Mouse (Mus musculus) MEL (cell line): Measurements from ENCODE around the gene Prss35. TPM values are rescaled to one million over a fixed set of nuclear protein-coding genes. Genes with fewer than 3 reads are reported as not detected.

Experiments
- DNase-seq: peaks from one replicate; pipeline ENCODE4 v3.0.0; 2011; ENCODE audit warnings: low read depth, low spot score
- H3K27ac ChIP-seq: 2 replicates; pipeline ENCODE4 v1.5.1; 2012; ENCODE audit warnings: low read depth, mild to moderate bottlenecking, control low read depth, low read length, moderate library complexity; ENCODE audit not compliant: control insufficient read depth
- H3K27me3 ChIP-seq, 2 experiments: fragments of 150-350 bp in 1 of 2; sonication (generic) in 1 of 2; 2 replicates each; pipeline ENCODE4 v1.6.1; 2012; ENCODE audit warnings: low read length in 2 of 2, mild to moderate bottlenecking in 2 of 2, improper control_type of control experiment in 1 of 2, moderate library complexity in 1 of 2; ENCODE audit not compliant: insufficient read depth in 2 of 2, control insufficient read depth in 1 of 2
- H3K36me3 ChIP-seq, 2 experiments: 2 replicates each; pipeline ENCODE4 v1.6.1; 2012 to 2014; ENCODE audit warnings: low read length in 2 of 2, improper control_type of control experiment in 1 of 2, inconsistent platforms in 1 of 2, mild to moderate bottlenecking in 1 of 2; ENCODE audit not compliant: insufficient read depth in 2 of 2, control insufficient read depth in 1 of 2
- H3K4me1 ChIP-seq, 2 experiments: fragments of 150-350 bp in 1 of 2; sonication (generic) in 1 of 2; 2 replicates each; pipeline ENCODE4 v1.6.1; 2012; ENCODE audit warnings: low read length in 2 of 2, improper control_type of control experiment in 1 of 2, mild to moderate bottlenecking in 1 of 2; ENCODE audit not compliant: insufficient read depth in 2 of 2, control insufficient read depth in 1 of 2
- H3K4me3 ChIP-seq, 2 experiments: fragments of 150-350 bp in 1 of 2; sonication (generic) in 1 of 2; 2 replicates each; pipeline ENCODE4 v1.5.1; 2012; ENCODE audit warnings: low read depth in 2 of 2, low read length in 2 of 2, mild to moderate bottlenecking in 2 of 2, moderate library complexity in 2 of 2, control low read depth in 1 of 2, improper control_type of control experiment in 1 of 2; ENCODE audit not compliant: control insufficient read depth in 1 of 2, insufficient read depth in 1 of 2
- H3K79me2 ChIP-seq: 2 replicates; pipeline ENCODE4 v1.6.1; 2012; ENCODE audit warnings: mild to moderate bottlenecking, low read length, moderate library complexity; ENCODE audit not compliant: control insufficient read depth, poor library complexity, insufficient read depth
- H3K9ac ChIP-seq: 2 replicates; pipeline ENCODE4 v1.6.1; 2012; ENCODE audit warnings: low read depth, mild to moderate bottlenecking, control low read depth, low read length, moderate library complexity; ENCODE audit not compliant: control insufficient read depth, poor library complexity, severe bottlenecking
- H3K9me3 ChIP-seq: fragments of 150-350 bp; sonication (generic); replicated peaks from 2 replicates; pipeline ENCODE4 v1.6.1; 2012; ENCODE audit warnings: mild to moderate bottlenecking, low read length, improper control_type of control experiment, moderate library complexity; ENCODE audit not compliant: insufficient read depth
- CHD2 ChIP-seq: IDR thresholded peaks from 2 replicates; pipeline ENCODE4 v1.6.1; 2011; ENCODE audit warnings: low read length, improper control_type of control experiment
- E2F4 ChIP-seq: IDR thresholded peaks from 2 replicates; pipeline ENCODE4 v1.6.1; 2011; ENCODE audit warnings: low read depth, low read length, improper control_type of control experiment, borderline replicate concordance
- EP300 ChIP-seq, 2 experiments: IDR thresholded peaks; 2 replicates each; pipeline ENCODE4 v1.6.1; 2011; ENCODE audit warnings: improper control_type of control experiment in 2 of 2, low read length in 2 of 2, low read depth in 1 of 2, mild to moderate bottlenecking in 1 of 2
- GABPA ChIP-seq: IDR thresholded peaks from 2 replicates; pipeline ENCODE4 v1.6.1; 2012; ENCODE audit warnings: low read depth, mild to moderate bottlenecking, inconsistent platforms, low read length, improper control_type of control experiment, moderate library complexity
- HCFC1 ChIP-seq: IDR thresholded peaks from 2 replicates; pipeline ENCODE4 v1.6.1; 2012; ENCODE audit warnings: low read depth, mild to moderate bottlenecking, inconsistent platforms, low read length, improper control_type of control experiment, moderate library complexity
- JUND ChIP-seq: IDR thresholded peaks from 2 replicates; pipeline ENCODE4 v1.6.1; 2011; ENCODE audit warnings: low read depth, mild to moderate bottlenecking, improper control_type of control experiment, low read length
- MAFK ChIP-seq: IDR thresholded peaks from 2 replicates; pipeline ENCODE4 v1.6.1; 2011; ENCODE audit warnings: low read depth, mild to moderate bottlenecking, low read length, improper control_type of control experiment, borderline replicate concordance
- MAZ ChIP-seq: IDR thresholded peaks from 2 replicates; pipeline ENCODE4 v1.6.1; 2012; ENCODE audit warnings: low read depth, mild to moderate bottlenecking, inconsistent platforms, low read length, improper control_type of control experiment
- MXI1 ChIP-seq: IDR thresholded peaks from 2 replicates; pipeline ENCODE4 v1.6.1; 2011; ENCODE audit warnings: mild to moderate bottlenecking, low read depth, low read length, improper control_type of control experiment
- MYB ChIP-seq: IDR thresholded peaks from 2 replicates; pipeline ENCODE4 v1.6.1; 2011; ENCODE audit warnings: mild to moderate bottlenecking, low read depth, low read length, improper control_type of control experiment
- MYC ChIP-seq: IDR thresholded peaks from 2 replicates; pipeline ENCODE4 v1.6.1; 2011; ENCODE audit warnings: low read depth, mild to moderate bottlenecking, low read length, improper control_type of control experiment, moderate library complexity
- NELFE ChIP-seq: IDR thresholded peaks from 2 replicates; pipeline ENCODE4 v1.6.1; 2011; ENCODE audit warnings: low read depth, low read length, improper control_type of control experiment
- NRF1 ChIP-seq: IDR thresholded peaks from 2 replicates; pipeline ENCODE4 v1.6.1; 2014; ENCODE audit warnings: low read depth, mild to moderate bottlenecking, inconsistent platforms, low read length, improper control_type of control experiment, moderate library complexity; ENCODE audit not compliant: poor library complexity, insufficient read depth, severe bottlenecking
- POLR2A ChIP-seq, 2 experiments: IDR thresholded peaks; 2 replicates each; pipeline ENCODE4 v1.6.1; 2011 to 2012; ENCODE audit warnings: low read length in 2 of 2, mild to moderate bottlenecking in 2 of 2, control low read depth in 1 of 2, improper control_type of control experiment in 1 of 2, low read depth in 1 of 2, moderate library complexity in 1 of 2; ENCODE audit not compliant: control insufficient read depth in 1 of 2, insufficient read depth in 1 of 2, poor library complexity in 1 of 2
- POLR2AphosphoS2 ChIP-seq: IDR thresholded peaks from 2 replicates; pipeline ENCODE4 v1.6.1; 2011; ENCODE audit warnings: low read length, improper control_type of control experiment
- POLR2AphosphoS5 ChIP-seq: IDR thresholded peaks from 2 replicates; pipeline ENCODE4 v1.6.1; 2012; ENCODE audit warnings: low read depth, borderline replicate concordance, mild to moderate bottlenecking, inconsistent platforms, low read length, moderate library complexity, mixed read lengths
- RAD21 ChIP-seq: IDR thresholded peaks from 2 replicates; pipeline ENCODE4 v1.6.1; 2011; ENCODE audit warnings: mild to moderate bottlenecking, low read depth, low read length, improper control_type of control experiment
- SIN3A ChIP-seq: IDR thresholded peaks from 2 replicates; pipeline ENCODE4 v1.6.1; 2012; ENCODE audit warnings: low read length, improper control_type of control experiment, inconsistent platforms
- SMC3 ChIP-seq: IDR thresholded peaks from 2 replicates; pipeline ENCODE4 v1.6.1; 2011; ENCODE audit warnings: low read depth, low read length, improper control_type of control experiment
- TAL1 ChIP-seq: IDR thresholded peaks from 2 replicates; pipeline ENCODE4 v1.6.1; 2012; ENCODE audit warnings: mild to moderate bottlenecking, inconsistent platforms, low read length, moderate library complexity, mixed read lengths
- UBTF ChIP-seq: IDR thresholded peaks from 2 replicates; pipeline ENCODE4 v1.6.1; 2012; ENCODE audit warnings: low read depth, mild to moderate bottlenecking, inconsistent platforms, low read length, improper control_type of control experiment, moderate library complexity, borderline replicate concordance; ENCODE audit not compliant: insufficient read depth
- USF1 ChIP-seq: IDR thresholded peaks from 2 replicates; pipeline ENCODE4 v1.6.1; 2014; ENCODE audit warnings: low read depth, mild to moderate bottlenecking, inconsistent platforms, low read length, improper control_type of control experiment, moderate library complexity
- USF2 ChIP-seq, 2 experiments: IDR thresholded peaks; 2 replicates each; pipeline ENCODE4 v1.6.1; 2011 to 2012; ENCODE audit warnings: improper control_type of control experiment in 2 of 2, low read length in 2 of 2, borderline replicate concordance in 1 of 2, inconsistent platforms in 1 of 2, low read depth in 1 of 2, mild to moderate bottlenecking in 1 of 2; ENCODE audit not compliant: insufficient read depth in 1 of 2
- ZC3H11A ChIP-seq: IDR thresholded peaks from 2 replicates; pipeline ENCODE4 v1.6.1; 2012; ENCODE audit warnings: low read depth, mild to moderate bottlenecking, inconsistent platforms, low read length, improper control_type of control experiment
- ZMIZ1 ChIP-seq: IDR thresholded peaks from 2 replicates; pipeline ENCODE4 v1.6.1; 2012; ENCODE audit warnings: low read depth, mild to moderate bottlenecking, inconsistent platforms, low read length, improper control_type of control experiment, moderate library complexity
- polyA plus RNA-seq, 2 experiments: library from polyadenylated mRNA; stranded (reverse) in 1 of 2; unstranded in 1 of 2; fragments of >175 nt in 1 of 2; fragments of >200 nt in 1 of 2; gene quantifications; 2 replicates each; pipeline versions ENCODE4 v1.2.1 to v1.2.4; 2012; ENCODE audit warnings: low replicate concordance in 2 of 2, low read depth in 1 of 2; ENCODE audit not compliant: insufficient read length in 2 of 2, insufficient read depth in 1 of 2, missing spikeins in 1 of 2
- total RNA-seq: library from RNA; depleted of rRNA; stranded (reverse); fragments of 300-350 nt; gene quantifications from 2 replicates; pipeline ENCODE4 v1.2.3, GENCODE M21; 2012

The Prss35 gene
- total and polyA plus RNA-seq, 3 experiments, result not detected

GRCm38 (mm10) chr9:86781426-86781825 lies 38.0 kb downstream of the Prss35 start:
- no peak for DNase-seq
- H3K4me1 ChIP-seq, result no peaks in the 10 kb centered on the region
- H3K79me2 ChIP-seq, result no peaks in the 10 kb centered on the region

GRCm38 (mm10) chr9:86782836-86783235 lies 39.4 kb downstream of the Prss35 start:
- no peak overlapping the region for H3K9ac ChIP-seq
- H3K27me3 ChIP-seq, result peaks cover 0 to 6% of the 10 kb centered on the region in 2 experiments; a peak in 2 of 4 replicates
- no peak for TF ChIP-seq TAL1
- no peak for TF ChIP-seq MYB
- TF ChIP-seq POLR2AphosphoS2, result no peak
- no peak overlapping the region for H3K4me3 ChIP-seq
- DNase-seq, result no peak
- no peaks in the 10 kb centered on the region for H3K4me1 ChIP-seq
- no peaks in the 10 kb centered on the region for H3K9me3 ChIP-seq
- no peak overlapping the region for H3K27ac ChIP-seq
- H3K79me2 ChIP-seq, result no peaks in the 10 kb centered on the region
- no peaks in the 10 kb centered on the region for H3K36me3 ChIP-seq

More at GRCm38 (mm10) chr9:86781426-86781825, 38.0 kb downstream of the Prss35 start:
- H3K27me3 ChIP-seq, result peaks cover 0 to 6% of the 10 kb centered on the region in 2 experiments; a peak in 2 of 4 replicates
- TF ChIP-seq POLR2A (IDR thresholded peaks at IDR 0.05; ENCODE audit: control insufficient read depth in 1 of 2, insufficient read depth in 1 of 2, low read depth in 1 of 2, low read length in 2 of 2, poor library complexity in 1 of 2) (no peak), E2F4 (no peak), UBTF (no peak), CHD2 (no peak), MAFK (no peak), MXI1 (no peak), POLR2AphosphoS5 (no peak), USF2 (IDR thresholded peaks at IDR 0.05; ENCODE audit: borderline replicate concordance in 1 of 2, insufficient read depth in 1 of 2, low read depth in 1 of 2, low read length in 2 of 2) (no peak), JUND (no peak)
- no peaks in the 10 kb centered on the region for H3K36me3 ChIP-seq
- H3K4me3 ChIP-seq, result no peak overlapping the region
- no peaks in the 10 kb centered on the region for H3K9me3 ChIP-seq
- no peak overlapping the region for H3K27ac ChIP-seq
- no peak overlapping the region for H3K9ac ChIP-seq

GRCm38 (mm10) chr9:86789186-86789585 lies 45.7 kb downstream of the Prss35 start:
- Histone ChIP-seq H3K4me3 (no peak overlapping the region), H3K4me1 (no peaks in the 10 kb centered on the region), H3K27me3 (peaks cover 0 to 4% of the 10 kb centered on the region in 2 experiments; a peak in 2 of 4 replicates), H3K79me2 (no peaks in the 10 kb centered on the region), H3K9ac (no peak overlapping the region), H3K9me3 (no peaks in the 10 kb centered on the region), H3K36me3 (no peaks in the 10 kb centered on the region), H3K27ac (no peak overlapping the region)
- TF ChIP-seq EP300 (IDR thresholded peaks at IDR 0.05; ENCODE audit: low read depth in 1 of 2, low read length in 2 of 2) (no peak), RAD21 (no peak), TAL1 (no peak), HCFC1 (no peak), ZC3H11A (no peak), MAZ (no peak), NELFE (no peak), NRF1 (no peak), ZMIZ1 (no peak), USF2 (IDR thresholded peaks at IDR 0.05; ENCODE audit: borderline replicate concordance in 1 of 2, insufficient read depth in 1 of 2, low read depth in 1 of 2, low read length in 2 of 2) (no peak), MYC (no peak), MAFK (no peak), MXI1 (no peak), CHD2 (no peak), SMC3 (no peak), GABPA (no peak), SIN3A (no peak), USF1 (no peak), MYB (no peak), POLR2A (IDR thresholded peaks at IDR 0.05; ENCODE audit: control insufficient read depth in 1 of 2, insufficient read depth in 1 of 2, low read depth in 1 of 2, low read length in 2 of 2, poor library complexity in 1 of 2) (no peak)
- no peak for DNase-seq
